Mouse (Mus musculus): ENCODE results near the gene Antxr2.

Antxr2 gene

GRCm38 (mm10) chr5:97913901-97914300 is 116.9 kb downstream of the Antxr2 start:
- DNase-seq (ENCODE audit: low read depth, low spot score) = no peak

GRCm38 (mm10) chr5:97907482-97907881 is 123.4 kb downstream of the Antxr2 start:
- DNase-seq (ENCODE audit: low read depth, low spot score) = no peak

- no peak for DNase-seq (ENCODE audit: low read depth, low spot score)
These were observed 124.1 kb downstream of the Antxr2 start for GRCm38 (mm10) chr5:97906537-97907266.

- no peak for DNase-seq (ENCODE audit: low read depth, low spot score)
These were observed 125.0 kb downstream of the Antxr2 start for GRCm38 (mm10) chr5:97905856-97906255.

- no peak for DNase-seq (ENCODE audit: low read depth, low spot score)
These were observed 129.7 kb downstream of the Antxr2 start for GRCm38 (mm10) chr5:97901096-97901495.

- no peak for DNase-seq (ENCODE audit: low read depth, low spot score)
These were observed 131.5 kb downstream of the Antxr2 start for GRCm38 (mm10) chr5:97899321-97899720.

GRCm38 (mm10) chr5:97885427-97885826 is 145.4 kb downstream of the Antxr2 start:
- no peak for DNase-seq (ENCODE audit: low read depth, low spot score)

- no peak for DNase-seq (ENCODE audit: low read depth, low spot score)
These were observed 146.7 kb downstream of the Antxr2 start for GRCm38 (mm10) chr5:97884110-97884509.

GRCm38 (mm10) chr5:97881421-97881820 is 149.4 kb downstream of the Antxr2 start:
- no peak for DNase-seq (ENCODE audit: low read depth, low spot score)

GRCm38 (mm10) chr5:97880115-97880514 is 150.7 kb downstream of the Antxr2 start:
- no peak for DNase-seq (ENCODE audit: low read depth, low spot score)

GRCm38 (mm10) chr5:97878871-97879270 is 152.0 kb downstream of the Antxr2 start:
- no peak for DNase-seq (ENCODE audit: low read depth, low spot score)

- no peak for DNase-seq (ENCODE audit: low read depth, low spot score)
These were observed 152.5 kb downstream of the Antxr2 start for GRCm38 (mm10) chr5:97878215-97878794.

GRCm38 (mm10) chr5:97876895-97877294 is 153.9 kb downstream of the Antxr2 start:
- no peak for DNase-seq (ENCODE audit: low read depth, low spot score)

GRCm38 (mm10) chr5:97867921-97868320 is 162.9 kb downstream of the Antxr2 start:
- DNase-seq (ENCODE audit: low read depth, low spot score) = no peak

- no peak for DNase-seq (ENCODE audit: low read depth, low spot score)
These were observed 163.9 kb downstream of the Antxr2 start for GRCm38 (mm10) chr5:97866975-97867374.

GRCm38 (mm10) chr5:97857101-97857500 is 173.7 kb downstream of the Antxr2 start:
- DNase-seq (ENCODE audit: low read depth, low spot score) = no peak

- no peak for DNase-seq (ENCODE audit: low read depth, low spot score)
These were observed 178.7 kb downstream of the Antxr2 start for GRCm38 (mm10) chr5:97851981-97852748.

- DNase-seq (ENCODE audit: low read depth, low spot score) = no peak
These were observed 183.5 kb downstream of the Antxr2 start for GRCm38 (mm10) chr5:97847204-97847895.

- DNase-seq (ENCODE audit: low read depth, low spot score) = no peak
These were observed 184.3 kb downstream of the Antxr2 start for GRCm38 (mm10) chr5:97846503-97846902.

- DNase-seq (ENCODE audit: low read depth, low spot score) = no peak
These were observed 188.8 kb downstream of the Antxr2 start for GRCm38 (mm10) chr5:97842016-97842415.

GRCm38 (mm10) chr5:97839924-97840279 is 190.9 kb downstream of the Antxr2 start:
- DNase-seq (ENCODE audit: low read depth, low spot score) = no peak

- peak; percentile 85 for DNase-seq (ENCODE audit: low read depth, low spot score)
These were observed 191.4 kb downstream of the Antxr2 start for GRCm38 (mm10) chr5:97839271-97839923.

Data from ZHBTc4 (cell line).